Comparison of ENCODE assay signal across 23 mouse cellular contexts in genomic region chr3:136691984-136692383, GRCm38 (mm10). TPM values are rescaled to one million over a fixed set of nuclear protein-coding genes. Genes with fewer than 3 reads are reported as not detected.
DNase-seq lines count a peak whose midpoint lies in the region; ATAC-seq and TF ChIP-seq lines count a peak whose summit lies in the region.
"Had no signal": no experiment of that assay in that cellular context is flagged by ENCODE, and none has a peak within 500 bp of the region (broad histone marks: within the 10 kb centered on the region; RNA-seq: fewer than 3 reads in every experiment).

No protein-coding gene starts in this region.

- H3K4me2 ChIP-seq in liver, embryonic 16.5 days (ENCODE audit: low read depth, low read length), result no peak overlapping the region
- no peak overlapping the region for H3K4me2 ChIP-seq in liver, embryonic 12.5 days
- H3K4me2 ChIP-seq: heart, embryonic 11.5 days; hindbrain, embryonic 15.5 days; limb, embryonic 13.5 days; midbrain, embryonic 11.5 days; neural tube, embryonic 15.5 days had no signal

- H3K9ac ChIP-seq in liver, embryonic 16.5 days (ENCODE audit: low read depth, low read length), result no peak overlapping the region
- no peak overlapping the region for H3K9ac ChIP-seq in liver, embryonic 12.5 days
- H3K9ac ChIP-seq: hindbrain, embryonic 15.5 days; limb, embryonic 13.5 days; neural tube, embryonic 15.5 days had no signal

- H3K27me3 ChIP-seq in liver, embryonic 16.5 days (ENCODE audit: control insufficient read depth, insufficient read depth, low read depth, low read length), result no peaks in the 10 kb centered on the region
- H3K27me3 ChIP-seq in liver, embryonic 12.5 days (replicated peaks), result no peaks in the 10 kb centered on the region
- H3K27me3 ChIP-seq: hindbrain, embryonic 15.5 days; limb, embryonic 13.5 days; neural tube, embryonic 15.5 days; Patski had no signal

- no peaks in the 10 kb centered on the region for H3K9me3 ChIP-seq in liver, embryonic 16.5 days (replicated peaks; ENCODE audit: control insufficient read depth, low read length)
- H3K9me3 ChIP-seq in liver, embryonic 12.5 days (replicated peaks), result no peaks in the 10 kb centered on the region
- H3K9me3 ChIP-seq: hindbrain, embryonic 15.5 days; limb, embryonic 13.5 days; neural tube, embryonic 15.5 days had no signal

- no peak for ATAC-seq in liver, embryonic 16.5 days (ENCODE audit: low read depth)
- ATAC-seq in liver, embryonic 12.5 days, result no peak
- peak; percentile 79 for ATAC-seq in granulocyte monocyte progenitor cell, adult 5-6 weeks (replicated peaks; ENCODE audit: poor library complexity, severe bottlenecking)
- ATAC-seq: CD4-positive, CD25-positive, alpha-beta regulatory T cell, adult 4 months; forebrain, embryonic 14.5 days; Patski had no signal

- no peaks in the 10 kb centered on the region for H3K4me1 ChIP-seq in liver, embryonic 16.5 days (ENCODE audit: control insufficient read depth, low read depth, low read length)
- peaks cover 4% of the 10 kb centered on the region; the same call in 1 of the 2 replicates for H3K4me1 ChIP-seq in liver, embryonic 12.5 days
- peaks cover 5% of the 10 kb centered on the region; the same call in 1 of the 2 replicates for H3K4me1 ChIP-seq in bone marrow, adult 2 months (ENCODE audit: control insufficient read depth, insufficient read depth, low read length)

- TF ChIP-seq POLR2A in bone marrow, adult 2 months (IDR thresholded peaks at IDR 0.05; ENCODE audit: borderline replicate concordance, control insufficient read depth, low read depth, low read length), result no peak

- TF ChIP-seq CTCF in bone marrow, adult 2 months (IDR thresholded peaks at IDR 0.05; ENCODE audit: control insufficient read depth, insufficient read depth, low read length), result no peak

- no peak overlapping the region for H3K4me3 ChIP-seq in liver, embryonic 16.5 days (ENCODE audit: low read depth, low read length)
- no peak overlapping the region for H3K4me3 ChIP-seq in liver, embryonic 12.5 days
- H3K4me3 ChIP-seq in bone marrow, adult 2 months (replicated peaks; ENCODE audit: control insufficient read depth, low read depth, low read length), result peak overlapping the region; percentile 30
- H3K4me3 ChIP-seq: hindbrain, embryonic 15.5 days; limb, embryonic 13.5 days; neural tube, embryonic 15.5 days had no signal

- H3K36me3 ChIP-seq in liver, embryonic 16.5 days (ENCODE audit: control insufficient read depth, insufficient read depth), result no peaks in the 10 kb centered on the region
- no peaks in the 10 kb centered on the region for H3K36me3 ChIP-seq in liver, embryonic 12.5 days
- H3K36me3 ChIP-seq: hindbrain, embryonic 15.5 days; limb, embryonic 13.5 days; neural tube, embryonic 15.5 days had no signal

- peak; percentile 55 for DNase-seq in adrenal gland, postnatal 14 days
- DNase-seq in adrenal gland, postnatal 36 days, result no peak
- no peak for DNase-seq in embryo, embryonic 11 days
- DNase-seq in MN1 (ENCODE audit: low spot score), result no peak
- DNase-seq: adrenal gland, adult 2 months; cerebellum, adult 9-10 months; gastrocnemius, postnatal 14 days; kidney, postnatal 25 days; right cerebral cortex, adult 18-20 months; right cerebral cortex, postnatal 4 days; thymus, postnatal 14 days had no signal

- 68% methylated on average over 7 of the region's 7 CpGs for WGBS in liver, embryonic 16.5 days (ENCODE audit: insufficient replicate concordance)
- 76% methylated on average over 7 of the region's 7 CpGs for WGBS in liver, embryonic 12.5 days (ENCODE audit: insufficient replicate concordance)
- 30% methylated on average over 7 of the region's 7 CpGs for WGBS in bone marrow, adult 2 months

- H3K27ac ChIP-seq in liver, embryonic 16.5 days (ENCODE audit: low read length), result peak overlapping the region; percentile 41
- H3K27ac ChIP-seq in liver, embryonic 12.5 days, result no peak overlapping the region
- H3K27ac ChIP-seq in bone marrow, adult 2 months (ENCODE audit: control insufficient read depth, insufficient read depth, low read depth, low read length, poor library complexity), result peak overlapping the region; percentile 57
- H3K27ac ChIP-seq: hindbrain, embryonic 15.5 days; limb, embryonic 13.5 days; neural tube, embryonic 15.5 days had no signal

RNA-seq across cellular contexts. Expression of gene Ppp3ca, which starts 22.1 kb away (rescaled TPM):
- total RNA-seq in adrenal gland, postnatal 14 days (2021), result 46.9 and 56.3 TPM in 2 replicates
- 10 to 100 TPM; 35.1 to 67.2 TPM for total RNA-seq in adrenal gland, postnatal 36 days (2021)
- polyA plus RNA-seq in liver, embryonic 16.5 days (2015; fragmentation: Nextera tagmentation; extraction: Ambion mirVana), result 8.5 and 10.2 TPM in 2 replicates
- 25.3 and 27.8 TPM in 2 replicates for polyA plus RNA-seq in liver, embryonic 12.5 days (2016; fragmentation: Nextera tagmentation; extraction: Ambion mirVana)
- polyA plus RNA-seq in bone marrow, adult 2 months (2011; ENCODE audit: insufficient read depth, insufficient read length, low replicate concordance, missing spikeins), result 15.4 and 25.9 TPM in 2 replicates
- total RNA-seq in granulocyte monocyte progenitor cell, adult 5-6 weeks (2014; fragmentation: Nextera tagmentation), result 56.6 and 61.1 TPM in 2 replicates
- 72.4 and 73.9 TPM in 2 replicates for total RNA-seq in granulocyte monocyte progenitor cell, adult 5-6 weeks (2017)
